Comparison of ENCODE assay signal across 25 mouse cellular contexts in genomic region chr4:75812266-75812665, GRCm38 (mm10).
"Had no signal": no experiment of that assay in that cellular context is flagged by ENCODE, and none has a peak within 500 bp of the region (broad histone marks: within the 10 kb centered on the region; RNA-seq: fewer than 3 reads in every experiment).

No protein-coding gene starts in this region.

- H3K36me3 ChIP-seq: heart, embryonic 10.5 days; heart, embryonic 12.5 days; hindbrain, embryonic 10.5 days; hindbrain, embryonic 13.5 days; hindbrain, embryonic 15.5 days; limb, embryonic 13.5 days; limb, embryonic 15.5 days; liver, embryonic 12.5 days had no signal

- H3K27ac ChIP-seq: gastrocnemius, adult 2 months; heart, adult 2 months; heart, embryonic 10.5 days; hindbrain, embryonic 10.5 days; hindbrain, embryonic 13.5 days; hindbrain, embryonic 15.5 days; hindbrain, postnatal 0 days; layer of hippocampus, adult 2 months; limb, embryonic 13.5 days; limb, embryonic 15.5 days; liver, embryonic 12.5 days; liver, embryonic 14.5 days had no signal

- H3K9ac ChIP-seq: heart, embryonic 12.5 days; hindbrain, embryonic 13.5 days; hindbrain, embryonic 15.5 days; limb, embryonic 13.5 days; limb, embryonic 15.5 days; liver, embryonic 12.5 days; liver, embryonic 14.5 days had no signal

- H3K4me3 ChIP-seq: gastrocnemius, adult 2 months; heart, adult 2 months; heart, embryonic 10.5 days; heart, embryonic 12.5 days; hindbrain, embryonic 10.5 days; hindbrain, embryonic 13.5 days; hindbrain, embryonic 15.5 days; layer of hippocampus, adult 2 months; limb, embryonic 13.5 days; limb, embryonic 15.5 days; liver, embryonic 12.5 days had no signal

- H3K27me3 ChIP-seq: heart, embryonic 12.5 days; hindbrain, embryonic 13.5 days; hindbrain, embryonic 15.5 days; limb, embryonic 13.5 days; limb, embryonic 15.5 days; liver, embryonic 12.5 days had no signal

- H3K4me2 ChIP-seq: heart, embryonic 12.5 days; hindbrain, embryonic 13.5 days; hindbrain, embryonic 15.5 days; limb, embryonic 13.5 days; limb, embryonic 15.5 days; liver, embryonic 12.5 days had no signal

- H3K9me3 ChIP-seq: heart, embryonic 10.5 days; heart, embryonic 12.5 days; hindbrain, embryonic 10.5 days; hindbrain, embryonic 13.5 days; hindbrain, embryonic 15.5 days; limb, embryonic 13.5 days; limb, embryonic 15.5 days; liver, embryonic 12.5 days had no signal

- H3K4me1 ChIP-seq: heart, embryonic 10.5 days; heart, embryonic 12.5 days; hindbrain, embryonic 10.5 days; hindbrain, embryonic 13.5 days; hindbrain, embryonic 15.5 days; limb, embryonic 13.5 days; limb, embryonic 15.5 days; liver, embryonic 12.5 days had no signal

- ATAC-seq: hindbrain, postnatal 0 days; intestine, postnatal 0 days; liver, embryonic 12.5 days had no signal

- DNase-seq: gastrocnemius, adult 2 months; gastrocnemius, postnatal 10 days; gastrocnemius, postnatal 25 days; heart, adult 2 months; heart, postnatal 10 days; heart, postnatal 4 days; kidney, adult 18-20 months; kidney, adult 8-10 months; kidney, postnatal 10 days; kidney, postnatal 25 days; kidney, postnatal 4 days; layer of hippocampus, postnatal 36 days; left cerebral cortex, postnatal 4 days had no signal
